Mouse (Mus musculus) heart, embryonic 10.5 days (tissue): ENCODE data around the gene Elovl2. TPM values are rescaled to one million over a fixed set of nuclear protein-coding genes. Genes with fewer than 3 reads are reported as not detected.

Experiments used
- DNase-seq: peaks from one replicate; pipeline ENCODE4 v3.0.0-alpha.2; 2017; ENCODE audit warnings: low spot score
- H3K27ac ChIP-seq: fragments of 300-500 bp; sonication (generic); 2 replicates; pipeline ENCODE4 v1.5.1; 2016; ENCODE audit warnings: mild to moderate bottlenecking
- H3K27me3 ChIP-seq: fragments of 300-500 bp; sonication (generic); 2 replicates; pipeline ENCODE4 v1.6.1; 2016; ENCODE audit warnings: mild to moderate bottlenecking; ENCODE audit not compliant: poor library complexity, insufficient read depth, severe bottlenecking
- H3K36me3 ChIP-seq: fragments of 300-500 bp; sonication (generic); 2 replicates; pipeline ENCODE4 v1.6.1; 2016; ENCODE audit warnings: mild to moderate bottlenecking, moderate library complexity
- H3K4me1 ChIP-seq: fragments of 300-500 bp; sonication (generic); 2 replicates; pipeline ENCODE4 v1.6.1; 2016; ENCODE audit warnings: mild to moderate bottlenecking
- H3K4me3 ChIP-seq: fragments of 300-500 bp; sonication (generic); 2 replicates; pipeline ENCODE4 v1.5.1; 2016; ENCODE audit warnings: mild to moderate bottlenecking, moderate library complexity
- H3K9me3 ChIP-seq: fragments of 300-500 bp; sonication (generic); 2 replicates; pipeline ENCODE4 v1.6.1; 2016; ENCODE audit warnings: mild to moderate bottlenecking, moderate library complexity
- WGBS: fragments of 180-500 bp; shearing (Covaris S2); methylation state at CpG from one replicate; pipeline ENCODE4 v1.1.7; 2016; 5-methylcytosine and 5-hydroxymethylcytosine counted together
- polyA plus RNA-seq: library from polyadenylated mRNA; unstranded; fragments of >200 nt; fragmentation: Nextera tagmentation; extraction: Ambion mirVana; gene quantifications from 2 replicates; pipeline ENCODE4 v1.2.1, GENCODE M21; 2016

Gene Elovl2
- polyA plus RNA-seq, 1 experiment from 2014 or later, result 15.5 TPM

DNA sequence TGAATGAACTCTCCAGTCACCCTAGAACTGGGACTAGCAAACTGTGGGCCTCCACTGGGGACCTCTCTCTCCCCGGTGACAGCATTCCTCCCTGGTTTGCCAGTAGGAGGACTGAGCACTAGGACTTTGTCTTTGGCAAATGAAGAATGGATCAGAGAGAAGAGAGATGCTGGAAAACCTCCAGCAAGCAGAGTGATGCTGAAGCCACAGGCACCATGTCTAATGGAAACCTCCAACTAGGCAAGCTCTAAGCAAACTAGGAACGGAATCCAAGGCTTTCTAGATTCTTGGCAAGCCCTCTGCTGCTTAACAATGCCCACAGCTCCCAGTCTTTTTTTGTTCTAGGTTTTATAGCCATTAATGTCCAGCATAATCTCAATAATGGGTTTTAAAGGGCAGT lies 19.3 kb downstream of the Elovl2 start:
- no peaks in the 10 kb centered on the region for H3K27me3 ChIP-seq
- H3K36me3 ChIP-seq, result no peaks in the 10 kb centered on the region
- peaks cover 3% of the 10 kb centered on the region; the same call in 1 of the 2 replicates for H3K4me1 ChIP-seq
- WGBS, result 72% methylated on average over 2 of the region's 2 CpGs
- H3K4me3 ChIP-seq, result no peak overlapping the region
- no peak for DNase-seq
- no peaks in the 10 kb centered on the region for H3K9me3 ChIP-seq
- no peak overlapping the region for H3K27ac ChIP-seq

DNA sequence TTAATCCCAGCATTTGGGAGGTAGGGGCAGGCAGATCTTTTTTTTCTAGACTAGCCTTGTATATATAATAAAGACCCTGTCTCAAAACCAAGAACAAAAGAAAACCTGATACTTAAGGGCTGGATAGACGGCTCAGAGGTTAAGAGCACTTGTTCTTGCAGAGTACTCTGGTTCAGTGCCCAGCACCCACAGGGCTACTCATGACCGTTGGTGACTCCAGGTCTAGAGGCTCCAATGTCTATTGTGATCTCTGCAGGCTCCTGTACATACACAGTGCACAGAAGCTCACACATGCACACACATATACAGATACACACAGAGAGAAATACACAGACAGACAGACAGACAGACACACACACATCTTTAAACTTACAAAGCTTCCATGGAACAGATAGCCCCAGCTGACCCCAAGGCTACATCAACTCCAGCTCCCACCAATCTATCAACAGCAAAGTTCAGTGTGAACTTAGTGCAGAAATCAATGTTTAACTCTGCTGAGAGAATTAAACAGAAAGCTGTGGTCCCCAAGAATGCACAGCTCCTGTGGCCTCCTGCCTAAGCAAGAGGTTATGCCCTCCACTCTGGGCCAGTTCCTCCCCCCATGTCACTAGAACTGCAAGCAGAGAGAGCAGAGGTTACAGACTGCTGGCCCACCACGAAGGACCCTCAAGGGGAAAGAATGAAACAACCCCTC lies 24.4 kb downstream of the Elovl2 start:
- H3K27me3 ChIP-seq, result no peaks in the 10 kb centered on the region

DNA sequence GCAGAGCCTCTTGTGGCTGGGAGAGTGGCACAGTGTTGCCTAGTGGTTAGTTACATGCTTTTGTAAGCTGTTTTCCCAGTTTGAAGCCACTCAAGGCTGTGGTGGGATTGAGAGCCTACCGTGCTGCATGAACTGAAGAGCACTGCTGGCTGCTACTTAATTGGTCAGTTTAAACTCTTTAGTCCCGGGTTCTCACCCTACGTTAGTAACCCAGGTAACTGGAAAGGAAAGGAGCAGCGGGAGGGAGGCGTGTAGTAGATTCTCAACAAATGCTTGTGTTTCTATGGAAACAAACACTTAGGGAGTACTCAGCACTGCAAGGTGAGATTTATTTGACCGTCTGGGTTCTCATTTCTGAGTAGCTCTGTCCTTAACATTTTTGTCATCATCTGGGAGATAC lies 32.3 kb downstream of the Elovl2 start:
- no peaks in the 10 kb centered on the region for H3K27me3 ChIP-seq
- H3K4me1 ChIP-seq, result no peaks in the 10 kb centered on the region
- H3K4me3 ChIP-seq, result no peak overlapping the region
- WGBS, result 76% methylated on average over 6 of the region's 6 CpGs
- DNase-seq, result no peak
- H3K36me3 ChIP-seq, result no peaks in the 10 kb centered on the region
- H3K9me3 ChIP-seq, result no peaks in the 10 kb centered on the region
- H3K27ac ChIP-seq, result no peak overlapping the region

More for the DNA sequence above, 24.4 kb downstream of the Elovl2 start:
- Histone ChIP-seq H3K4me3 (no peak overlapping the region), H3K4me1 (no peaks in the 10 kb centered on the region), H3K27ac (no peak overlapping the region), H3K36me3 (no peaks in the 10 kb centered on the region), H3K9me3 (no peaks in the 10 kb centered on the region)
- 75% methylated on average over 3 of the region's 3 CpGs for WGBS
- no peak for DNase-seq

DNA sequence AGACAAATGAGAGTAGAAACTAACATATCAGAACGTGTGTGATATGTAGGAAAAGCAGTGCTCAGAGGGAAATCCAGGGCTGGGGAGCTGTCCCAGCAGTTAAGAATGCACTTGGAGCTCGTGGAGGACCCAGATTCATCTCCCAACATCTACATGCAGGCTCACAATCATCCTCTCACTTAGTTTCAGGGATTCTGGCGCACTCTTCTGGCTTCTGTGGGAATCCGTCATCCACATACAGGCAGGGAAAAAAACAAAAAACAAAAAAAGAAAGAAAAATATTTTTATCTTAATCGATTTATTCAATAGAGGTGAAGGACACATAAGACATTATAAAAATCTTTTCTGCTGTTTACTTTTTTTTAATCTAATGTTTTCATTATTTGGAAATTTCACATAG lies 61.8 kb downstream of the Elovl2 start:
- no peaks in the 10 kb centered on the region for H3K9me3 ChIP-seq
- peak; percentile 38 for DNase-seq
- WGBS, result 47% methylated on average over 5 of the region's 5 CpGs
- H3K27ac ChIP-seq, result no peak overlapping the region
- H3K4me3 ChIP-seq, result no peak overlapping the region
- no peaks in the 10 kb centered on the region for H3K4me1 ChIP-seq
- H3K27me3 ChIP-seq, result no peaks in the 10 kb centered on the region
- H3K36me3 ChIP-seq, result no peaks in the 10 kb centered on the region

DNA sequence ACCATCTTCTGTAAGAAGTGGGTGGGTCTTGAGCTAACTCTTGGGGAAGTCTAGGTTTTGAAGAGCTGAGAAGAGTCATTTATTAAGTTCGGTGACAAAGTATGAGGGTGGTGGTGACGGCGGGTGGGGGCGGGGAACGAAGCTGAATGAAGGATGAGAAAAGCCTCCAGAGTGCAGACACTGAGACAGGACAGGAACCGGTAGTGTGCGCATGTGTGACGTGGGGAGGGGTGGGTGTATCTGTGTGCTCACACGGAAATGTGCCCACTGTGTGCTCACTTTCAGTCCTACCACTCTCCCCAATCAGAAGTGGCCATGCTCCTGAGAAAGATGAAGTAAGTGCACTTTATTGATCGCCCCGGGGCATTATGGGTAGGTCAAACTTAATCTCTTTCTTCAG lies 67.1 kb downstream of the Elovl2 start:
- no peaks in the 10 kb centered on the region for H3K9me3 ChIP-seq
- no peaks in the 10 kb centered on the region for H3K36me3 ChIP-seq
- no peaks in the 10 kb centered on the region for H3K27me3 ChIP-seq
- WGBS, result 76% methylated on average over 11 of the region's 11 CpGs
- no peak overlapping the region for H3K4me3 ChIP-seq
- DNase-seq, result no peak
- H3K27ac ChIP-seq, result no peak overlapping the region
- no peaks in the 10 kb centered on the region for H3K4me1 ChIP-seq

DNA sequence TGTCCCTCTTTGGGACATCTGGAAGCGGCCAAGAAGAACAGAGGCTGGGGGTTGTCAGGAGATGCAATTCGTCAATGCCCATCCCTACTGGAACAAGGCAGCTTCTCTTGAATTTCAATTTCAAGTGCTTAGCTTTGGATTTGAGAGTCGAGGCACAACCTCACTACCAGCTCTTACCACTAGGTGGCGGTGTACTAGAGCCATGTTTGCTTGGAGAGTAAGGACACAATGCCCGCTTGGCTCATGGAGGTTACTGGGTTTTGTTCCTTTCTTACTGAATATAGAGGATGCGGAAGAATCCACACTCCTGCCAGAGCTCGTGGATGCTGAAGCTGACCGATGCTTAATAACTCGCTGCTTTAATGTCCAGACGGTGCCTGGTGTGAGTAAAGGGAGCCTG lies 73.9 kb downstream of the Elovl2 start:
- Histone ChIP-seq H3K27me3 (no peaks in the 10 kb centered on the region), H3K4me3 (no peak overlapping the region), H3K36me3 (no peaks in the 10 kb centered on the region), H3K9me3 (no peaks in the 10 kb centered on the region), H3K4me1 (0 out of 2 replicates have a peak, but pooled peaks cover 3% of the 10 kb centered on the region), H3K27ac (no peak overlapping the region)
- no peak for DNase-seq
- WGBS, result 75% methylated on average over 10 of the region's 10 CpGs

DNA sequence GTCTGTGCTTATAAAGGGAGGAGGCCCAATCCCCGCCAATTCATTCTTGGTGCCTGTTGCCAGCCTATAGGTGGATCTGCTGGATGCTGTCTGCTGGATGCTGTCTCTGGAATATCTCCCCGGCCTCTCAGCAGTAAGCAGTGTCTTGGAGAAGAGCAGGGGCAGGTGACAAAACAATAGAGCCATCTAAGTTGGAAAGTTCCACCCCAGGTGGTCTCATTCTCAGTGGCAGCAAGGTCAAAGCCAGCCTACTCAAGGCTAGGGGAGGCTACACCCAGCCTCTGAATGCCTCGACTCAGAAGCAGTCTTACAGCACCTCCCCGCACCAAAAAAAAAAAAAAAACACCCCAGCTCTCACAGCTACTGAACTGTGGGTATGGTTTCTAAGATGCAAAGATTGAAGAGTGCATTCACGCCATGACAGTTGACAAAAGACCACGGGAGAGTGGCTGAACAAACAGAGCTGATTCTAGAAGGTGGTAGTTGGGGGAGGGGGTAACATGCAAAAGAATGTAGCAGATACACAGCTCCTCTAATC lies 74.7 kb downstream of the Elovl2 start:
- Histone ChIP-seq H3K4me1 (0 out of 2 replicates have a peak, but pooled peaks cover 3% of the 10 kb centered on the region), H3K4me3 (no peak overlapping the region), H3K9me3 (no peaks in the 10 kb centered on the region), H3K36me3 (no peaks in the 10 kb centered on the region), H3K27me3 (no peaks in the 10 kb centered on the region), H3K27ac (no peak overlapping the region)
- no peak for DNase-seq
- WGBS, result 64% methylated on average over 6 of the region's 6 CpGs

DNA sequence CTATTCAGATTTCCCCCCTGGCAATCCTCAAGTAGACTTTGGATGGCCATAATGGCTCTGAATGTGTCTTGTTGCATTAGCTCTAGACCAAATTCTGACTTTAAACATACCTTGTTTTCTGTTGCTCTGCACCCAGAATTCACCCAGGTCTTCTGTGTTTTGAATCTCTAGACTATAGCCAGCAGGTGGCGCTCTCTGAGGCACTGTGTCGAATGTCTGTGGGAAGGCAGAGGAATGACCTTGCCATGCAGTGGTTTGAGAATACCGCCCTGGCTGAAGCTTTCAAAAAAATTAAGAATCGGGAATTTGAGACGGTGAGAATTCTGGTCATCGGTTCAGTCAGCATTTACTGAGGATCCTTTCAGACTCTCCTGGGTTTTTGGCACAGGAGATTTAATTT lies 85.3 kb downstream of the Elovl2 start:
- 7% methylated on average over 6 of the region's 6 CpGs for WGBS
- Histone ChIP-seq H3K36me3 (no peaks in the 10 kb centered on the region), H3K4me3 (no peak overlapping the region), H3K27ac (no peak overlapping the region), H3K4me1 (no peaks in the 10 kb centered on the region), H3K27me3 (no peaks in the 10 kb centered on the region), H3K9me3 (no peaks in the 10 kb centered on the region)
- peak; percentile 85 for DNase-seq

Other genes with a start within 250 kb of the Elovl2 start
- 66.1 and 72.1 TPM in 2 replicates for gene Pak1ip1, start 219.4 kb downstream of the Elovl2 start, polyA plus RNA-seq
- 322 and 328 TPM in 2 replicates for gene Tmem14c, start 204.1 kb downstream of the Elovl2 start, polyA plus RNA-seq
- 0.43 and 0.53 TPM in 2 replicates for gene Mak, start 140.7 kb downstream of the Elovl2 start, polyA plus RNA-seq
- gene Gcm2, start 109.4 kb downstream of the Elovl2 start, polyA plus RNA-seq, result 0.06 and 0.09 TPM in 2 replicates
- gene Sycp2l, start 106.1 kb downstream of the Elovl2 start, polyA plus RNA-seq, result not detected in 2 replicates
- 11.4 TPM in 2 replicates for gene Smim13, start 29.4 kb upstream of the Elovl2 start, polyA plus RNA-seq
- gene Gm17364, start 53.6 kb upstream of the Elovl2 start, polyA plus RNA-seq, result not detected in 2 replicates